Mouse (Mus musculus) CH12.LX (cell line): ENCODE results near the gene Mras. TPM values are rescaled to one million over a fixed set of nuclear protein-coding genes. Genes with fewer than 3 reads are reported as not detected.

Experiments
- DNase-seq: peaks from one replicate; pipeline ENCODE4 v3.0.0-alpha.2; 2013; ENCODE audit errors: extremely low read depth
- H3K27ac ChIP-seq: 2 replicates; pipeline ENCODE4 v1.5.1; 2012; ENCODE audit warnings: low read depth, mild to moderate bottlenecking, control low read depth, moderate library complexity; ENCODE audit not compliant: insufficient read depth
- H3K27me3 ChIP-seq: replicated peaks from 2 replicates; pipeline ENCODE3; 2012; ENCODE audit warnings: inconsistent platforms
- H3K36me3 ChIP-seq, 2 experiments: replicated peaks in 1 of 2; 2 replicates each; pipeline versions ENCODE3 to v1.6.1; 2012; ENCODE audit warnings: inconsistent platforms in 1 of 2, low read length in 1 of 2, mild to moderate bottlenecking in 1 of 2, mixed read lengths in 1 of 2, moderate library complexity in 1 of 2; ENCODE audit not compliant: control insufficient read depth in 1 of 2, insufficient read depth in 1 of 2
- H3K4me1 ChIP-seq, 2 experiments: 2 replicates each; pipeline ENCODE4 v1.6.1; 2012; ENCODE audit warnings: inconsistent platforms in 1 of 2, moderate library complexity in 1 of 2; ENCODE audit not compliant: insufficient read depth in 2 of 2, control insufficient read depth in 1 of 2
- H3K4me2 ChIP-seq: 2 replicates; pipeline ENCODE4 v1.6.1; 2012; ENCODE audit warnings: low read depth, mild to moderate bottlenecking, control low read depth; ENCODE audit not compliant: poor library complexity, insufficient read depth, severe bottlenecking
- H3K4me3 ChIP-seq, 3 experiments: fragments of 150-350 bp in 1 of 3; sonication (generic) in 1 of 3; replicated peaks in 1 of 3; 2 replicates each; pipeline versions ENCODE3 to v1.5.1; 2011 to 2012; ENCODE audit warnings: low read depth in 2 of 3, low read length in 2 of 3, mild to moderate bottlenecking in 2 of 3, moderate library complexity in 2 of 3, control low read depth in 1 of 3, improper control_type of control experiment in 1 of 3, inconsistent platforms in 1 of 3, mixed read lengths in 1 of 3; ENCODE audit not compliant: poor library complexity in 1 of 3
- H3K79me2 ChIP-seq: replicated peaks from 2 replicates; pipeline ENCODE4 v1.6.1; 2012; ENCODE audit warnings: mild to moderate bottlenecking, moderate library complexity; ENCODE audit not compliant: control insufficient read depth, poor library complexity, insufficient read depth, severe bottlenecking; ENCODE audit errors: extremely low read depth
- H3K9ac ChIP-seq: 2 replicates; pipeline ENCODE4 v1.6.1; 2012; ENCODE audit warnings: low read depth, mild to moderate bottlenecking, control low read depth, moderate library complexity; ENCODE audit not compliant: insufficient read depth
- H3K9me3 ChIP-seq: replicated peaks from 2 replicates; pipeline ENCODE3; 2012; ENCODE audit warnings: low read length, inconsistent platforms, mixed read lengths
- BHLHE40 ChIP-seq: IDR thresholded peaks from 2 replicates; pipeline ENCODE4 v1.6.1; 2011; ENCODE audit warnings: mild to moderate bottlenecking, low read depth, low read length, improper control_type of control experiment
- CHD1 ChIP-seq: IDR thresholded peaks from 2 replicates; pipeline ENCODE4 v1.6.1; 2012; ENCODE audit warnings: low read depth, low read length, improper control_type of control experiment, inconsistent platforms
- CHD2 ChIP-seq: IDR thresholded peaks from 2 replicates; pipeline ENCODE4 v1.6.1; 2011; ENCODE audit warnings: low read length, improper control_type of control experiment
- ELF1 ChIP-seq: IDR thresholded peaks from 2 replicates; pipeline ENCODE4 v1.6.1; 2014; ENCODE audit warnings: low read depth, mild to moderate bottlenecking, inconsistent platforms, low read length, improper control_type of control experiment
- EP300 ChIP-seq: IDR thresholded peaks from 2 replicates; pipeline ENCODE4 v1.6.1; 2011; ENCODE audit warnings: low read length, improper control_type of control experiment
- ETS1 ChIP-seq: conservative IDR thresholded peaks from 2 replicates; pipeline ENCODE4 v1.6.1; 2012; ENCODE audit warnings: low read depth, mild to moderate bottlenecking, inconsistent platforms, low read length, improper control_type of control experiment, moderate library complexity
- GABPA ChIP-seq: IDR thresholded peaks from 2 replicates; pipeline ENCODE4 v1.6.1; 2012; ENCODE audit warnings: low read depth, low read length, improper control_type of control experiment, inconsistent platforms; ENCODE audit not compliant: insufficient replicate concordance
- IRF4 ChIP-seq: IDR thresholded peaks from 2 replicates; pipeline ENCODE4 v1.6.1; 2014; ENCODE audit warnings: low read depth, mild to moderate bottlenecking, inconsistent platforms, low read length, improper control_type of control experiment
- JUN ChIP-seq: IDR thresholded peaks from 2 replicates; pipeline ENCODE4 v1.6.1; 2011; ENCODE audit warnings: low read depth, mild to moderate bottlenecking, low read length, improper control_type of control experiment, moderate library complexity; ENCODE audit not compliant: insufficient read depth
- JUND ChIP-seq: conservative IDR thresholded peaks from 2 replicates; pipeline ENCODE4 v1.6.1; 2011; ENCODE audit warnings: low read depth, low read length, improper control_type of control experiment
- KAT2A ChIP-seq: IDR thresholded peaks from 2 replicates; pipeline ENCODE4 v1.6.1; 2012; ENCODE audit warnings: low read length, improper control_type of control experiment, inconsistent platforms; ENCODE audit not compliant: insufficient replicate concordance
- MAFK ChIP-seq: IDR thresholded peaks from 2 replicates; pipeline ENCODE4 v1.6.1; 2011; ENCODE audit warnings: low read length, improper control_type of control experiment; ENCODE audit not compliant: insufficient replicate concordance
- MYC ChIP-seq: IDR thresholded peaks from 2 replicates; pipeline ENCODE4 v1.6.1; 2011; ENCODE audit warnings: low read depth, mild to moderate bottlenecking, improper control_type of control experiment, low read length
- NELFE ChIP-seq: IDR thresholded peaks from 2 replicates; pipeline ENCODE4 v1.6.1; 2011; ENCODE audit warnings: low read depth, low read length, improper control_type of control experiment
- NRF1 ChIP-seq: IDR thresholded peaks from 2 replicates; pipeline ENCODE4 v1.6.1; 2014; ENCODE audit warnings: low read depth, mild to moderate bottlenecking, inconsistent platforms, low read length, improper control_type of control experiment, moderate library complexity
- PAX5 ChIP-seq: IDR thresholded peaks from 2 replicates; pipeline ENCODE4 v1.6.1; 2012; ENCODE audit warnings: low read length, inconsistent platforms, mixed read lengths
- POLR2A ChIP-seq: IDR thresholded peaks from 2 replicates; pipeline ENCODE4 v1.6.1; 2011; ENCODE audit warnings: low read depth, mild to moderate bottlenecking, improper control_type of control experiment, low read length
- POLR2AphosphoS2 ChIP-seq: IDR thresholded peaks from 2 replicates; pipeline ENCODE4 v1.6.1; 2011; ENCODE audit warnings: low read depth, low read length, improper control_type of control experiment
- RCOR1 ChIP-seq: conservative IDR thresholded peaks from 2 replicates; pipeline ENCODE4 v1.6.1; 2012; ENCODE audit warnings: low read depth, mild to moderate bottlenecking, inconsistent platforms, low read length, improper control_type of control experiment
- SIN3A ChIP-seq: IDR thresholded peaks from 2 replicates; pipeline ENCODE4 v1.6.1; 2012; ENCODE audit warnings: low read length, improper control_type of control experiment, inconsistent platforms
- TBP ChIP-seq: conservative IDR thresholded peaks from 2 replicates; pipeline ENCODE4 v1.6.1; 2011; ENCODE audit warnings: low read depth, low read length, improper control_type of control experiment
- UBTF ChIP-seq: IDR thresholded peaks from 2 replicates; pipeline ENCODE4 v1.6.1; 2012; ENCODE audit warnings: low read depth, mild to moderate bottlenecking, inconsistent platforms, low read length, improper control_type of control experiment, moderate library complexity
- USF1 ChIP-seq: IDR thresholded peaks from 2 replicates; pipeline ENCODE4 v1.6.1; 2014; ENCODE audit warnings: low read depth, mild to moderate bottlenecking, inconsistent platforms, low read length, improper control_type of control experiment
- ZC3H11A ChIP-seq: IDR thresholded peaks from 2 replicates; pipeline ENCODE4 v1.6.1; 2012; ENCODE audit warnings: low read depth, mild to moderate bottlenecking, inconsistent platforms, low read length, improper control_type of control experiment
- dilution Hi-C: fragments of 300-500 bp; cut with MboI; formaldehyde crosslinking; loops from 2 replicates; pipeline ENCODE4 v1.14.3; 2020; ENCODE audit warnings: low sequenced_read_pairs; ENCODE audit not compliant: extremely low pct_unique_long_range_greater_than_20kb, extremely low pct_ligation_motif_present
- in situ Hi-C: fragments of 300-500 bp; cut with MboI; formaldehyde crosslinking; loops from 3 replicates; pipeline ENCODE4 v1.14.3; 2019; ENCODE audit warnings: low sequenced_read_pairs, low pct_ligation_motif_present, low pct_unique_long_range_greater_than_20kb, mixed read lengths
- polyA plus RNA-seq: library from polyadenylated mRNA; unstranded; fragments of >175 nt; gene quantifications from 2 replicates; pipeline ENCODE4 v1.2.1, GENCODE M21; 2012; ENCODE audit warnings: low read depth; ENCODE audit not compliant: insufficient read length
- total RNA-seq, 2 experiments: library from RNA; depleted of rRNA; stranded (reverse); fragments of 300-350 nt in 1 of 2; fragments of >200 nt in 1 of 2; gene quantifications; 2 replicates each; pipeline ENCODE4 v1.2.3; 2012 to 2014

The Mras gene
- total and polyA plus RNA-seq, 3 experiments: 0.21 TPM; not detected in 2

DNA sequence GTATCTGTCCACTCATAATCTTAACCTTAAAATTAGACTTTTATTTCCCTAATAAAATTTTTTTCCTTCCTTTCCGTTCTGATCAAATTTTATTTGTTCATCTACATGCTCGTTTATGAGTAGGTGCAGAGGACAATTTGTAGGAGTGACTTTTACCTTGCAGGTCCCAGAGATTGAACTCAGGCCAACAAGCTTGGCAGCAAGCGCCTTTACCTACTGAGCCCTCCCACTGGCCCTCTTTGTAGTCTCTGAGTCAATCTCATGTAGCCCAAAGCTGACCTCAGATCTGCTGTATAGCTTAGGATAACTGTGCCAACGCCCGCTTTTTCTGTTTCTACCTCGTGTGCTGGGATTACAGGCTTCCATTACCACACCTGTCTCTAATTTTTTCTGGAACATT, 5.2 kb downstream of the Mras start:
- Histone ChIP-seq H3K4me3 (no peak overlapping the region), H3K36me3 (no peaks in the 10 kb centered on the region)
- dilution Hi-C loops (no loop called here), in situ Hi-C loops (no loop called here)
- TF ChIP-seq RCOR1 (no peak), NELFE (no peak), SIN3A (no peak), GABPA (no peak), MAFK (no peak), ETS1 (no peak), IRF4 (no peak), POLR2AphosphoS2 (no peak), POLR2A (no peak), JUN (no peak), PAX5 (no peak), BHLHE40 (no peak), NRF1 (no peak)
- TF ChIP-seq, all 38 proteins: peak for 0
- Histone ChIP-seq H3K4me2 (no peak overlapping the region), H3K79me2 (no peaks in the 10 kb centered on the region), H3K27me3 (peaks cover 22% of the 10 kb centered on the region), H3K27ac (no peak overlapping the region), H3K9me3 (no peaks in the 10 kb centered on the region), H3K9ac (no peak overlapping the region), H3K4me1 (no peaks in the 10 kb centered on the region)
- no peak for DNase-seq

DNA sequence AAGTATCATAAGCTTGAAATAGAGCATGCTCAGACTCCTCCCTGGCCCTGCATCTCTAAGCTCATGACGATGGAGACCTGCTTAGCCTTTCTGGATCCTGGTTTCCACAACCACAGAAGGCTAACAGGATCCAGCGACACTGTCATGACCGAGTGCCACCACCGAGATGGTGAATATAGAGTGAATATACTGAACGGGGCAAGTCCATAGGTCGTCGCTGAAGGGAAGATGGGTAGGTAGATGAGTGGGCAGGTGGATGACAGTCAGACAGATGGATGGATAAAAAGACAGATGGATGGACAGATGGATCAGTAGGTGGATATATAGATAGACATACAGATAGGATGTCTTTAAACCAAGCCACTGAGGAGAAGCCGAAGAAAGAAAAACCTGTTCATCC, 5.8 kb downstream of the Mras start:
- Histone ChIP-seq H3K9me3 (no peaks in the 10 kb centered on the region), H3K79me2 (no peaks in the 10 kb centered on the region), H3K36me3 (no peaks in the 10 kb centered on the region), H3K27ac (no peak overlapping the region), H3K4me1 (no peaks in the 10 kb centered on the region), H3K4me3 (no peak overlapping the region), H3K27me3 (peaks cover 17% of the 10 kb centered on the region)
- dilution Hi-C loops: no loop called here
- no peak for DNase-seq
- TF ChIP-seq BHLHE40 (no peak), POLR2AphosphoS2 (no peak), CHD2 (no peak), JUND (no peak), POLR2A (no peak), GABPA (no peak), JUN (no peak), RCOR1 (no peak), ELF1 (no peak), USF1 (no peak), ZC3H11A (no peak), MYC (no peak), TBP (no peak), CHD1 (no peak), UBTF (no peak), EP300 (no peak), KAT2A (no peak), MAFK (no peak)
- TF ChIP-seq, all 38 proteins: peak for 0
- no peak overlapping the region for H3K9ac ChIP-seq
- H3K4me2 ChIP-seq: no peak overlapping the region
- in situ Hi-C loops: no loop called here
